Mouse (Mus musculus) CH12.LX (cell line): ENCODE data around the gene Rundc3a. TPM values are rescaled to one million over a fixed set of nuclear protein-coding genes. Genes with fewer than 3 reads are reported as not detected.

ENCODE experiments used
- DNase-seq: peaks from one replicate; pipeline ENCODE4 v3.0.0-alpha.2; 2013; ENCODE audit errors: extremely low read depth
- H3K27ac ChIP-seq: 2 replicates; pipeline ENCODE4 v1.5.1; 2012; ENCODE audit warnings: low read depth, mild to moderate bottlenecking, control low read depth, moderate library complexity; ENCODE audit not compliant: insufficient read depth
- H3K27me3 ChIP-seq: replicated peaks from 2 replicates; pipeline ENCODE3; 2012; ENCODE audit warnings: inconsistent platforms
- H3K36me3 ChIP-seq, 2 experiments: replicated peaks in 1 of 2; 2 replicates each; pipeline versions ENCODE3 to v1.6.1; 2012; ENCODE audit warnings: inconsistent platforms in 1 of 2, low read length in 1 of 2, mild to moderate bottlenecking in 1 of 2, mixed read lengths in 1 of 2, moderate library complexity in 1 of 2; ENCODE audit not compliant: control insufficient read depth in 1 of 2, insufficient read depth in 1 of 2
- H3K4me1 ChIP-seq, 2 experiments: 2 replicates each; pipeline ENCODE4 v1.6.1; 2012; ENCODE audit warnings: inconsistent platforms in 1 of 2, moderate library complexity in 1 of 2; ENCODE audit not compliant: insufficient read depth in 2 of 2, control insufficient read depth in 1 of 2
- H3K4me2 ChIP-seq: 2 replicates; pipeline ENCODE4 v1.6.1; 2012; ENCODE audit warnings: low read depth, mild to moderate bottlenecking, control low read depth; ENCODE audit not compliant: poor library complexity, insufficient read depth, severe bottlenecking
- H3K4me3 ChIP-seq, 3 experiments: fragments of 150-350 bp in 1 of 3; sonication (generic) in 1 of 3; replicated peaks in 1 of 3; 2 replicates each; pipeline versions ENCODE3 to v1.5.1; 2011 to 2012; ENCODE audit warnings: low read depth in 2 of 3, low read length in 2 of 3, mild to moderate bottlenecking in 2 of 3, moderate library complexity in 2 of 3, control low read depth in 1 of 3, improper control_type of control experiment in 1 of 3, inconsistent platforms in 1 of 3, mixed read lengths in 1 of 3; ENCODE audit not compliant: poor library complexity in 1 of 3
- H3K79me2 ChIP-seq: replicated peaks from 2 replicates; pipeline ENCODE4 v1.6.1; 2012; ENCODE audit warnings: mild to moderate bottlenecking, moderate library complexity; ENCODE audit not compliant: control insufficient read depth, poor library complexity, insufficient read depth, severe bottlenecking; ENCODE audit errors: extremely low read depth
- H3K9ac ChIP-seq: 2 replicates; pipeline ENCODE4 v1.6.1; 2012; ENCODE audit warnings: low read depth, mild to moderate bottlenecking, control low read depth, moderate library complexity; ENCODE audit not compliant: insufficient read depth
- H3K9me3 ChIP-seq: replicated peaks from 2 replicates; pipeline ENCODE3; 2012; ENCODE audit warnings: low read length, inconsistent platforms, mixed read lengths
- E2F4 ChIP-seq: IDR thresholded peaks from 2 replicates; pipeline ENCODE4 v1.6.1; 2011; ENCODE audit warnings: low read depth, low read length, improper control_type of control experiment; ENCODE audit not compliant: insufficient replicate concordance
- ETS1 ChIP-seq: conservative IDR thresholded peaks from 2 replicates; pipeline ENCODE4 v1.6.1; 2012; ENCODE audit warnings: low read depth, mild to moderate bottlenecking, inconsistent platforms, low read length, improper control_type of control experiment, moderate library complexity
- GABPA ChIP-seq: IDR thresholded peaks from 2 replicates; pipeline ENCODE4 v1.6.1; 2012; ENCODE audit warnings: low read depth, low read length, improper control_type of control experiment, inconsistent platforms; ENCODE audit not compliant: insufficient replicate concordance
- MAX ChIP-seq: IDR thresholded peaks from 2 replicates; pipeline ENCODE4 v1.6.1; 2011; ENCODE audit warnings: low read length, improper control_type of control experiment
- MAZ ChIP-seq: IDR thresholded peaks from 2 replicates; pipeline ENCODE4 v1.6.1; 2012; ENCODE audit warnings: low read depth, mild to moderate bottlenecking, inconsistent platforms, low read length, improper control_type of control experiment, moderate library complexity
- MYC ChIP-seq: IDR thresholded peaks from 2 replicates; pipeline ENCODE4 v1.6.1; 2011; ENCODE audit warnings: low read depth, mild to moderate bottlenecking, improper control_type of control experiment, low read length
- POLR2A ChIP-seq: IDR thresholded peaks from 2 replicates; pipeline ENCODE4 v1.6.1; 2011; ENCODE audit warnings: low read depth, mild to moderate bottlenecking, improper control_type of control experiment, low read length
- RAD21 ChIP-seq: IDR thresholded peaks from 2 replicates; pipeline ENCODE4 v1.6.1; 2011; ENCODE audit warnings: low read depth, mild to moderate bottlenecking, low read length, improper control_type of control experiment, moderate library complexity
- TCF12 ChIP-seq: IDR thresholded peaks from 2 replicates; pipeline ENCODE4 v1.6.1; 2014; ENCODE audit warnings: low read depth, mild to moderate bottlenecking, inconsistent platforms, low read length, improper control_type of control experiment
- UBTF ChIP-seq: IDR thresholded peaks from 2 replicates; pipeline ENCODE4 v1.6.1; 2012; ENCODE audit warnings: low read depth, mild to moderate bottlenecking, inconsistent platforms, low read length, improper control_type of control experiment, moderate library complexity
- USF1 ChIP-seq: IDR thresholded peaks from 2 replicates; pipeline ENCODE4 v1.6.1; 2014; ENCODE audit warnings: low read depth, mild to moderate bottlenecking, inconsistent platforms, low read length, improper control_type of control experiment
- ZC3H11A ChIP-seq: IDR thresholded peaks from 2 replicates; pipeline ENCODE4 v1.6.1; 2012; ENCODE audit warnings: low read depth, mild to moderate bottlenecking, inconsistent platforms, low read length, improper control_type of control experiment
- ZKSCAN1 ChIP-seq: IDR thresholded peaks from 2 replicates; pipeline ENCODE4 v1.6.1; 2012; ENCODE audit warnings: low read depth, inconsistent platforms, low read length, improper control_type of control experiment, borderline replicate concordance
- dilution Hi-C: fragments of 300-500 bp; cut with MboI; formaldehyde crosslinking; loops from 2 replicates; pipeline ENCODE4 v1.14.3; 2020; ENCODE audit warnings: low sequenced_read_pairs; ENCODE audit not compliant: extremely low pct_unique_long_range_greater_than_20kb, extremely low pct_ligation_motif_present
- in situ Hi-C: fragments of 300-500 bp; cut with MboI; formaldehyde crosslinking; loops from 3 replicates; pipeline ENCODE4 v1.14.3; 2019; ENCODE audit warnings: low sequenced_read_pairs, low pct_ligation_motif_present, low pct_unique_long_range_greater_than_20kb, mixed read lengths
- polyA plus RNA-seq: library from polyadenylated mRNA; unstranded; fragments of >175 nt; gene quantifications from 2 replicates; pipeline ENCODE4 v1.2.1, GENCODE M21; 2012; ENCODE audit warnings: low read depth; ENCODE audit not compliant: insufficient read length
- total RNA-seq, 2 experiments: library from RNA; depleted of rRNA; stranded (reverse); fragments of 300-350 nt in 1 of 2; fragments of >200 nt in 1 of 2; gene quantifications; 2 replicates each; pipeline ENCODE4 v1.2.3; 2012 to 2014

The Rundc3a gene
- total and polyA plus RNA-seq, 3 experiments = 1.4 to 16.3 (median 3.3) TPM

- no peak overlapping the region for H3K9ac ChIP-seq
- peaks cover 17% of the 10 kb centered on the region for H3K9me3 ChIP-seq
- no peak overlapping the region for H3K4me2 ChIP-seq
- dilution Hi-C loops = no loop called here
- TF ChIP-seq ZKSCAN1 (no peak), USF1 (no peak), MAX (no peak), E2F4 (no peak), ETS1 (no peak), RAD21 (no peak), UBTF (no peak), POLR2A (no peak), GABPA (no peak), MYC (no peak), ZC3H11A (no peak), TCF12 (no peak)
- H3K4me1 ChIP-seq = no peaks in the 10 kb centered on the region
- H3K4me3 ChIP-seq = no peak overlapping the region
- no peaks in the 10 kb centered on the region for H3K36me3 ChIP-seq
- DNase-seq = no peak
- peaks cover 70% of the 10 kb centered on the region for H3K27me3 ChIP-seq
- H3K79me2 ChIP-seq = no peaks in the 10 kb centered on the region
- in situ Hi-C loops = no loop called here
- no peak overlapping the region for H3K27ac ChIP-seq
These were observed 52.7 kb downstream of the Rundc3a start for GRCm38 (mm10) chr11:102445891-102446361.

- peaks cover 69% of the 10 kb centered on the region for H3K27me3 ChIP-seq
- H3K9ac ChIP-seq = no peak overlapping the region
- no peak overlapping the region for H3K27ac ChIP-seq
- H3K36me3 ChIP-seq = no peaks in the 10 kb centered on the region
- H3K9me3 ChIP-seq = peaks cover 17% of the 10 kb centered on the region
- H3K4me2 ChIP-seq = no peak overlapping the region
- dilution Hi-C loops (no loop called here), in situ Hi-C loops (no loop called here)
- H3K79me2 ChIP-seq = no peaks in the 10 kb centered on the region
- TF ChIP-seq MAZ = no peak
- no peak overlapping the region for H3K4me3 ChIP-seq
- no peaks in the 10 kb centered on the region for H3K4me1 ChIP-seq
- DNase-seq = no peak
These were observed 53.6 kb downstream of the Rundc3a start for GRCm38 (mm10) chr11:102446581-102447461.
